Mouse (Mus musculus) frontal cortex, adult 2 months (tissue): ENCODE measurements around the gene Cdnf. TPM values are rescaled to one million over a fixed set of nuclear protein-coding genes. Genes with fewer than 3 reads are reported as not detected.
A peak's percentile ranks its signal among the peaks of the same experiment; 100 is the strongest.

Source experiments
- DNase-seq, 2 experiments: peaks; one replicate each; pipeline ENCODE4 v3.0.0; 2022; ENCODE audit warnings: low spot score in 1 of 2; ENCODE audit errors: extremely low spot score in 1 of 2
- polyA plus RNA-seq: library from polyadenylated mRNA; depleted of rRNA; stranded (reverse); fragments of >200 nt; gene quantifications from 2 replicates; pipeline ENCODE4 v1.2.3, GENCODE M21; 2012; rRNA removed

Cdnf gene
- 1.0 and 1.4 TPM in 2 replicates for polyA plus RNA-seq

DNA sequence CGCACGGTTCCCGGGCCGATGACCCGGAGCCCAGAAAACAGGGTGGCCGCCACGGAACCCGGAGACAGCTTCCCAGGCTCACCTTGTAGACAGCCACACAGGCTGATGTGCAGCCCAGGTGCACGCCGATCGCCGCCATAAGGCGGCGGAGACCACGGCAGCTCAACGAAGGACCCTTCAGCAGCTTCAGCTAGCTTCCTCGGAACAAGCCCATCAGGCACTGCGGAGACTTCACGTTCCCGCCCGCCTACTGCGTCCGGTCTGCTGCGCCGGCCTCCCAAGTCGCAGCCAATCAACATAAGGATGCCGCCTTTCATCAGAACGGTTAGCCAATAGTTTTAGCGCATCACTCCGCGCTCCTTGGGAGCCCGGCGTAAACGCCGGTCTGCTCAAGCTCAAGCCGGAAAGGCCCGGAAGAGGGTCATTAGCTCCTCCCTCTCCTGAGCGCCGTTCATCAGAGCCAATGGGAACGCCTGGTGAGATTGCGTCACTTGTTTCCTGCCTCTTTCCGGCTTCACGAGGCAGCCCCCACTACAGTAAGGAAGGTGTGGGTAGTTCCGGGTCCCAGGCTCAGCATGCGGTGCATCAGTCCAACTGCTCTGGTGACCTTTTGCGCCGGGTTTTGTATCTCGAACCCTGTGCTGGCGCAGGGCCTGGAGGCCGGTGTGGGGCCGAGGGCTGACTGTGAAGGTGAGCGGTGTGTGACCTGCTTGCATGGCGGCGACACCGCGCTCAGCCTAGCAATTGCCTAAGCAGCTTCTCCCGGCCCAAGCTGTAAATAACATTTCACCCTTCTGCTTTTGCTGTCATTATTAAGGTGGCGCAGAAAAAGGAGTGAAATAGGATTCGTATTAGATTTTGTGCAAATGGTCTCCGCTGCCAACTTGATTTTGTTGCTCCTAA lies at the start of gene Cdnf, which contains the start of the genes Gm45902 and Hspa14:
Cdnf (plus strand) TSS at position 479 of the 903 bp plus-strand sequence.
Gm45902 (minus strand) TSS at position 239 of the 903 bp plus-strand sequence.
Hspa14 (minus strand) TSS at position 263 of the 903 bp plus-strand sequence.
- peak; percentile 97 to 98 for DNase-seq

DNA sequence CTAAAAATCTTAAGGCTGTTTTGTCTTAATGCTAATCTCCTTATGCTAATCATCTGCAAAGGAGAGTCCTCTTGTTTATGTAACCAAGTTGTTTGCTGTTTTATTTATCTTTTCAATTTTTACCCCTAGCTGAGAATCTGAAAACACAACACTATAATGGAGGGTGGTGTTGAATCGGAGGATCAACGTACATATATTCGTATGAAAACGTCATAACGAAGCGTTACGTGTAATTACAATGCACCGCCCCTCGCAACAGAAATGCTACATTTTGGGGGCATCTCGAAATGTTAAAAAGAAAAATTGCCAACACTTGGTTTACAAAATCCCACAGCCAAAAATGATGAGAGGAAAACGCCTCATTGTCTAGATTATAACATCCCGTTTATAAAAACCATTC lies 38.9 kb upstream of the Cdnf start:
- DNase-seq, result no peak

DNA sequence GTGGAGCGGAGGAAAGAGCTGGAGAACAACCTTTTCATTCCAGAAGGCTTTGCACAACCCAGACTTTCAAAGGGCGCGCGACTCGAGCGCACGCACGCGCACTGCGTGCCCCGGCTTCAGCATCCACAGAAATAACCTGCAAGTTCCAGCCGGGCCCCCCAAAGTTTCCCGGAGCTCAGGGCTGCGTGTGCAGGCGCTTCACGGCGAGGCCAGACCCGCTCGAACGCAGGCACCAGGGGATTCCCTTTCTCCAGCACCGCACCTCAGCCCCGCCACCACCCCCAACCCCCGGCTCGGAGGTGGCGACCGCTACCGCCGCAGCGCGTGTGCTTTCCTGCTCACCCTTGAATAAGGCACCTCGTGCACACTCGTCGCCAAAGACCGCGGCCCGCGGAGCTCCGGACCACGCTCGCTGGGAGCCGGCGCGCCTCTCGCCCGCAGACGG lies 38.4 kb upstream of the Cdnf start:
- peak; percentile 14 to 66 for DNase-seq

DNA sequence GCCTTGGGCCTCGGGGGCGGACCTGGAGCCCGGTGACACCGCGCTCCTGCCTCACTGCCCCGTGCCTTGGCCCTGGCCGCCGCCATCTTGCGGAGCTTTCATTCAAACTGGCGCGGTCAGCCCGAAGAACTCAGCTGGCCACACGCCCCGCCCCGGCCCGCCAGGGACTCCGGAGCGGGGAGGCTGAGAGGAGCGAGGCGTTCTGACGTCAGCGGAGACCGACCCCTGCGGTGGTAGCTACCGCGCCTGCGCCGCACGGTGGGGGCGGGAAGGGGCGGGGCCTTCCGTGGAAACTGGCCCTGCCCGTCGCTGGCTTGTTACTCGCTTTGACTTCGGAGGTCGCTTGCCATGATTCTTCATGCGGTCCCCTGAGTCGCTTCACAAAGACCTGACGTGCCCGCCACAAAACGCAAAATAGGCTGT lies 38.0 kb upstream of the Cdnf start, which contains the start of gene Suv39h2:
Suv39h2 (minus strand) TSS at position 171 of the 423 bp plus-strand sequence.
- DNase-seq, result peak; percentile 79 to 97

DNA sequence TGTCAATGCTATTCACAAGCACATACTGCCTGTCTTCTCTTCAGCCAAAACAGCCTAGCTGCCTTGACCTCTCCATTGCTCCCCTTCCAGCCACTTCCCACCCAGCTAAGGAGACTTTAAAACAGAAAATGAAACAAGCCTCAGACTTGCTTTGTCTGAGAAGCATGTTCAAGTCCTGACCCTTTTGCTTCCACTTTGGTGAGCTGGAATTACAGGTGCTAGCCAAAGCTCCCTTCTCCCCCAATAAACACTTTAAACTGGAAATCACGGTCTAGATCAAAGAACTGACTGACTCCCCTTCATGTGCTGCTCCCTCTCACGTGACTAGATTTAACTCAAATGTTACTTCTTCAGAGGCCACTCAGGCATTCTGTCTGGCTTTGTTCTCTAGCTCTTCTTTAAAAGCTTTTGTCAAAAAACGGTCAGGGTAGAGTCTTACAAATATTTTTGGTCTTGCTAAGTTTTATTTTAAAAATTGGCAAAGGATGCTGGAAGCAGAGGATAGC lies 37.0 kb upstream of the Cdnf start:
- DNase-seq, result no peak

DNA sequence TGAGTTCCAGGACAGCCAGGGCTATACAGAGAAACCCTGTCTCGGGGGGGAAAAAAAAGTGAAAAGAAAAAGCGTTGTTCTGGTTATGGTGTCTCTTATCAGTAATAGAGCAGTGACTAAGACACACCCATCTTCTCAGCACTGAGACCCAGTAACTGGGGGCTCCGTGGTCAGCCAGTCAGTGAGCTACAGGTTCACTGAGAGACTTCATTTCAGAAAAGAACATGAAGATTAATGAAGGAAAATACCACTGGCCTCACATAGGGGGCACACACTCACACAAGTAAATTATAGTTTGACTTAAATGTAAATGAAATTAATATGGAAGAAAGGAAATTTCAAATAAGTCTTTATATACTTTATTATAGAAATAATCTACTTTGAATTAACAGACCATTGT lies 32.6 kb upstream of the Cdnf start:
- no peak for DNase-seq

DNA sequence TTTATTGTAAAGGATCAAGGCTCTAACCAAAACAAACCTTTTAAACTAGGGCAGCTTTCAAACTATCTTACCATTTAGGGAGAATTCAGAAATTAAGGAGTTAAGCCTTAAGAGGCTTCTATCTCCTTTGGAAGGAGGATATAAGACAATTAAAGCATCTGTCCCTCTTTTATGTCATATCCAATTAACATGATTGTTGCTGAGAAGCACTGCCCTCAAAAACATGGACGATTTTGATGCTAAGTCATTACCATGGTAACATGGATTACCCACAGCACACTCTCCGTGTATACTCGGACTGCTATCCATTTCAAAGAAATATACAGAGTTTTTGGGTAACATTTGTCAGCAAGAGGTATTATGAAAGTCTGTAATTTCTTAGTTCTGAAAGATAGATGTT lies 23.0 kb upstream of the Cdnf start:
- DNase-seq, result no peak

DNA sequence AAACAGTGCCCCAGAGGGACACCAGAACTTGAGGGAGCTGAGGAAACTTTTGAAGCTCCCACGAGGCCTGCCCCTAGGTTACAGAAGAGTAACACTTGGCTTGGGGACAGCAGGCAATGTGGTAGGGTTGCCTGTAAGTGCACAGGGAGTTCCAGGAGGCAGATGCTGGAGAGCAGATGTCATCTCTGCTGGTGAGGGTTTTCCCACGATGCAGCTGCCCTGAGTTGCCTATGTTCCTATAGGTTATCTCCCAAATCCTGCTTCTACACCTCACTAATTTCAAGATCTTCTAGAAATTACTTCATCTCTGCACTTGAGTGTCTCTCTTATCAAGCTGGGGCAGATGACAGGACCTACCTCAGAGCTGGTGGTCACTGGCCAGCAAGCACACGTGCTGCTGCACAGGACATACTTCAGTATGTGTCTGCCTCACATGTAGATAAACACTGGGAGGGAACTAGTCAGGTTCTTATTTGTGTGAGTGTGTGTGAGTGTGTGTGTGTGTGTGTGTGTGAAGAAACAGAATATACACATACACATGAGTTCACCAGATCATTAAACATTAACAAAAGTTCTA lies 18.9 kb upstream of the Cdnf start:
- DNase-seq, result no peak

DNA sequence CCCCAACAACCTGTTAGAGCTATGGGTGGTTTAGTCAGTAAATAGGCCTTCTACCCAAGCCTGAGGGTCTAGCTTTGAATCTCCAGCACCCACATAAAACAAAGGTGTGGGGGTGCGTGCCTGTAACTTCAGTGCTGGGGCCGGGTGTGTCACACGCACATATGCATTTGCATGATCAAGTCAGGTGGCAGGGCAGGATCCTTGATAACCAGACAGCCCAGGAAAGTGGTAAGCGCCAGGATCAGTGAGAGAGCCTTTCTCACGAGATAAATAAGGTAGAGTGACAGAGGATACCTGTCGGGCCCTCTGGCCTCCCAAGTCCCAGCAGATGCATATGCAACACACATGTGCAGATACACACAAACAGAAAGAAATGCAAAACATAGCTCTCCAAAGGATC lies 13.3 kb upstream of the Cdnf start:
- DNase-seq, result no peak

DNA sequence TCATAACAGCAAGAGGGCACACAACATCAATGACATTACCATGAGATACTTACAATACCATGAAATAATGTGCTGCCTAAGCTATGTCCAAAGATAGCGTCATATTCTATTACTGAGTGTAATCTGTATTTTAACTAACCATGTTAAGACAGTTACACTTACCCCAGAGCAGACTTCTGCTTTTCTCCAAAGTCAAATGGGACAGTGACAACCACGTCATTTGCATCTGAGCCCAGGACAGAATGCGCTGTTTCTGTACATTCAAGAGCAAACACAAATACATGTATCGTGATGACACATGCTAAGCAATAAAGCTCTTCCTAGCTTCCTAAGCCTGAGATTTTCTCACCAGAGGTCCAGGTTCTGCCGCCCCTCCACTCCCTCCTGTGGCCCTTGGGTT lies 11.9 kb upstream of the Cdnf start:
- no peak for DNase-seq

DNA sequence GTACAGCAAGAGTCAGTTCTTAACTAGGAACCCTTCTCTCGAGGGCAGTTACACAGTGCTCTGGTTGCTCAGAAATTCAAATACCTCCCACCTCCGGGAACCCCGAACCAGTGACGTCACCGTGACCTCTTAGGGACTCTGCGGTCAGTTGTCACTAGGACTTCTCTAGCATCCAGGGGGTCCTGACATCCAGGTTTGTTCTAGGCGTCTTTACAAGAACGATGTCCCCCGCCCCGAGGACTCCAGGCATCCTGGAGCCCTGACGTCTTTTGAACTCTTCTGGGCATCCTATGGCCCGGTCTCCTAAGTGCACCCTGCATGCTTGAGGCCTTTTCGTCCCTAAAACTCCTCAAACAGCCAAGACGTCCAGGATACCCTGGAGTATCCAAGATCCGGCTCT lies 754 bp upstream of the Cdnf start:
- no peak for DNase-seq

DNA sequence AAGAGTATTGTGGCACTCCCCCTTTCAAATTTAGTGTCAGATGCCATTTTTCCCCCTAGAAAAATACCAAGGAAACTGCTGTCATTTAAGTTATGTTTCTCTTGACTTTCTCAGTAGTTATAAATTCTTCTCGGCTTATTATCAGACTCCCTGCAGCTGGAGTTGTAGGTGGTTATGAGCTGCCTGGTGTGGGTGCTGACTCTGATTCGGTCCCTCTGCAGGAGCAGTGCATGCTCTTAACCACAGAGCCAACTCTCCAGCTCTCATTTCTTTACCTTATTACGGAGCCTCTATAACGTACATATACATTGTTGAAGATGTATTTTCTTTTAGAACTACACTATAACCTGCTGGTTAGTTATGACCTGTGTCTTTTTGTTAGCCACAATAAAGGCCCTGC lies 9.7 kb downstream of the Cdnf start:
- DNase-seq, result no peak

DNA sequence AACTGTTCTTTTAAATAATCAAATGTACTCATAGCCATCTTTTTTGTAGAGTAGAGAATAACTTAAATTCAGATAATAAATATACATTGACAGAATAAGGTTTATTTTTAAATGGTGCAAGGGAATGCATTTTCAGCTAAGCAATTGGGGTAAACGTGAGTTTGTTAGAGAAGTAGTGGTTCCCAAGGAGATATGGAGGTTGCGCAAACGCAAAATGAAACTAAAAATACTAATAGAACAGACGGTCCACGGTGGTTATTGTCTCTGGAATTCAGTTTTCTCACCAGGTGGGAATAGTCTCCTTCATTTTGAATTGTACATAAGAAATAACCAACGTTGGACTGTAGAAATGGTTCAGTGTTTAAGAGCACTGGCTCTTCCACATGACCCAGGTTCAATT lies 13.5 kb downstream of the Cdnf start:
- DNase-seq, result no peak

DNA sequence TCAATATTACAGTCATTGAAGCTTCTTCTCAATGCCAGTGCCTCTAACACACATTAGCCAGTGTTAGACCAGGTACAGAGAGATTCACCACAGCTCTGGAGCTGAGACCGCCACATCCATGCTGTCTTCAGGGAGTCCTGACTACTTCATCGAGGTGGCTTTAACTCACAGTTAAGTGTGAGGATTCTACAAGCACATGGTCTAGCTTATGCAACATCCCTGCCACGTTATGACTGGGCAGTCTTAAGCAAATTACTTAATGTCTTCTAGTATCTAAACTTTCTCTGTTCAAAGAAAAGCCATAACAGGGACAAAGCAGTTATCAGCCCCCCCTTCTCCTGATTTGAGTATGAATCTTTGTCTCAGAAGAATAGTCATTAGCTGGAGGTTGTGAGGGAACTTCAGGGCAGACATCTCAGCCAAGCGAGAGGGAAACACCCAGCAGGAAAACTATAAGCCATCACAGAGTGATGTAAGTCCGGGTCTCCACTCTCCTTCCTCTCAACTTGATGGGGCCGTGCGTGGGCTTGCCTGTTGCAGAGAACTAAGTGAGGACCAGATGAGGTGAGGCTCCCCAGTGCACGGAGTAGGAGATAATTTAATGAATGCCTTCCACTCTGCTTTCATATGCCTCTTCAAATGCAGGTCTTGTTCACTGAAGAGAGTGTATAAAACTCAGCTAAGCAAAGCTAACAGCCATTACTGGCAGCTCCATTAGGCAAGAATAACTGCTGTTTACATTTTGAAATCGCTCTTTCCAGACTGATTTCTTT lies 28.7 kb downstream of the Cdnf start:
- DNase-seq, result no peak

DNA sequence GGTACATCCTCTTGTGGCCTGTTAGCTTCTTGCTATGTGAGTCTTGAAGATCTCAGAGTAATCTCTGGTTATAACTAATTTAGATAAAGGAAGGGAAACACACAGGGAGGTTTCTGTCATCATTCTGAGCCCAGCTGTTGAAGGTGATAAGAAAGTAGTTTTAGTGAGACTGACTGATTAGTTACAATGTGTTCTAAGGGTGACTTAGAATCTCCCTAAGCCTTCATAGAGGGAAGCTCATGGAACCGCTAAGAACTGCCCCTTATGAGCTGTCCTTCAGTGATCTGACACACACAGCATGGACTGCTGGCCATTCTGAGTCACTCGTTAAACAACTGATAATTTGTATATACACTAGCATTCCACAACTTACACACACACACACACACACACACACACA lies 33.2 kb downstream of the Cdnf start:
- no peak for DNase-seq

DNA sequence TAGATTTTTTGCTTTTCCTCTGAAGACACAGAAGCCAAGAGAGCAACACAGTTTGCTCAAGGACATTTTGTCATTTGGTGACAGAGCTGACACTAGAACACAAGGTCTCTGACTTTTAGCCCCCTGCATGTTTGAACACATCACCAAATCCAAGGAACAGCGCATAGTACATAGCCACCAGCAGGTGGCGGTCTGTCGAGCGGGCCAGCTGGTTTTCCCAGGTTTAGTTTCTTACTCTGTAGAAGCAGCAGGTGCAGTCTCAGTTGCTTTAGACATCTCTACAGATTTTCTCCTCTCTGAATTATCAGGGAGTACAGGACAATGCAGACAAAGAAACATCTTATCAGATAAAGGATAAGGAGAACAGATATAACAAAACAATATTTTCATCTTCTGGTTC lies 33.8 kb downstream of the Cdnf start:
- DNase-seq, result peak in 1 of 2 experiments; percentile 63

DNA sequence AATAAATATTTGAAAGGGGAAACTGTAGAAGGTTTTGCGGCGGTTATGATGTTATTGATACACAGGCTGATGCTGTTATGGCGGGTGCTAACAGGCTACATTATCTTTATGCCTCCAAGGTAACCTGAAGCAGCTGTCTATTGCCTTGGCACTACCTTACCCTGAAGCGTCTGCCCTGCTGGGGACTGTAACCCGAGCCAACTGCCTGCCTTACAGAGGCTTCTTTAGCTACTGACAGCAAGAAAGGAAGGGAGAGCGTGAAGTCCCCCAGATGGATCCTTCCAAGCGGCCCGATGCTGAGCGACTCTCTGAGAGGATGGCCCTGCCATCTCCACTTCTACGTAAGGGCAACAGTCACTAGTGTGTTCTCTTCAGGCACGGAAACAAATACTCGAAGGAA lies 57.4 kb downstream of the Cdnf start, which contains the start of gene Fam107b:
Fam107b (plus strand) TSS at position 303 of the 400 bp plus-strand sequence.
- no peak for DNase-seq

DNA sequence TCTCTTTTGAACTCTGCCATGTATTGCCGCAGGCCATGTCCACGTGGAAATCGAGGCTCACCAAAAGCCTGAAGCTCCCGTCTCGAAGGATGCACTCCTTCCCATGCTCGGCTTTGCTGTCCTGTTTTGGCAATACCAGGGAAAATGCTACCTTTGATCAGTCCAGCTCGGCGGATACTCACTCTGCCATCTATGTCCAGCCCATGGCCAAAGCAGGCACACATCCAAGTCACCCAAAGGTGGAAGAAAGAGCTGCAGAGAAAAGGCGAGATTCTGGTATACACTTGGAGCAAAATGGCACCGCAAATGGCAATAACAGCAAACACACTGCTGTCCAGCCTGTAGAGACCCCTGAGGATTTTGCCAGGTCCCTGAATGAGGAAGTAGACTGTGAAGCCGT lies 57.8 kb downstream of the Cdnf start:
- DNase-seq, result no peak

DNA sequence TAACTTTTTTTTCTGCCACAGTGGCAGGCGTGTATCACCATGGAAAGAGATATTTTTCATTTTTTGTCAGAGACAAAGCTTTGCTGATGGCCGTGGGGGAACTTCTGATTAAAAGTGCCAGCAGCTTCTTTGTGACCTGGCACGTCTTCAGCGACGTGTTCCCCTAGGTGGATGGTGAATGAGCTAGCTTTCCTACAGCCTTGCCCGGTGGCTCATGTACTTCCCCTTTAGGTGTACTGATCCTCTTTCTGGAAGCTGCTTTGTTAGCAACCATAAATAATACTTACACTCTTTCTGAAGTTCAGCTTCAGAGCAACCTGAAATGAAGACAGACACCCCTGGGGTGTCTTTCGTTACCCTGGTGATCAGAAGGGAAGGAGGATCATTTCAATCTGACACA lies 61.1 kb downstream of the Cdnf start:
- no peak for DNase-seq

DNA sequence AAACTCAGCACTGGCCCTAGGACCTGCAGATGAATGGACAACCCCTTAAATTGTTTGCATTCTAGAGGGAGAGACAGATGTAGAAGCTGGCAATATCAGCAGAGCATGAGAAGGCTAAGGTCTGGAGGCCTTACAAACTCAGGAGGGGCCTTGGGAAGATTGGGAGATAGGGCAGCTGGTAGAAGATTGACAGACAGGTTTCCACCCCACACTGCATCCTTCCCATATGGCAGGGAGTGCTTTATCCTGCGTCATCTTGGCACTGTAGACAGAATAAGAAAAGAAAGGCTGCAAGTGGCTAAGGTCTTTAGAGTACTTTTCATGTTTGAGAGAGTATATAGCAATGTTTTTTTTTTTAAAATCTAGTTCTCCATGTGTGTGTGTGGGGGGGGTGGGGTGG lies 62.3 kb downstream of the Cdnf start:
- DNase-seq, result peak in 1 of 2 experiments; percentile 0
